Mouse (Mus musculus): ENCODE data around the gene Apeh. TPM values are rescaled to one million over a fixed set of nuclear protein-coding genes. Genes with fewer than 3 reads are reported as not detected.
A peak's percentile ranks its signal among the peaks of the same experiment; 100 is the strongest.
"Not testable (repeated sequence)": the region's sequence is repeated elsewhere in the genome, so short reads cannot be mapped to it uniquely, and the experiment has no call there.

Apeh gene
- polyA plus RNA-seq, 2 experiments = 150 to 153 TPM

DNA sequence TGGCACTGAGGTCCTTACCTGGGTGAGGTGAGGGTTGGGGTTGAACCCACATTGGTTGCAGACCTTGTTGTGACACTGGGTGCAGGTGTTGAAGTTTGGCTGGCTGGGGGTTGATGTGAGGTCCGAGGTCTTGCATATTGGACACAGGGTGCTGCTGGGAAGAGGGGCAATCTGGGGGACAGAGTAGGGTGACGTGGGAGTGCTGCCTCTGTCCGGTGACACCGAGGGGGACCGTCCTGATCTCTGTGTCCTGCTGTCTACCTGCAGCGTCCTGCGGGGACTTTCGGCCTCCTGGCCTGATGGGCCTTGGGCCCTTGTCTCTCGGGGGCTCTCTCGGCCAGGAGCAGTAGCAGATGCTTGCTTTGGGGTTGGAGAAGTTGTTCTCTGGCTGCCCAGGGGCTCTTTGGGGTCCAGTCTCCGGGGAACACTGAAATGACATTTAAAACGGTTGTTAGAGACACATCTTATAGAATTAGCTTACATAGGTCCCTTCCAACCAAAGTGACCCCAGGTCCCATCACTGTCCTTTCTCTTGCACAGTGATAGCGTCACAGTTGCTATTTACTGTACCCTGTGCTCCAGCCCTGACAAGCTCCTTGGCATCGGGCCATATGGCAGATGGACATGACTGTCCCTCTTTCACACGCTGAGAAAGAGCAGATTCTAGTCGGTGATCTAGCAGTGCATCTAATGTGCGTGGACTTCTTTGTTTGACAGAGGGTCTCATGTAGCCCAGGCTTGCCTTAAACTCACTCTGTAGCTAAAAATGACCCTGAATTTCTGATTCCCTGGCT is 45.0 kb upstream of the Apeh start:
- DNase-seq (ENCODE audit: low read depth in 3 of 3, low spot score in 3 of 3) = no peak
- H3K36me3 ChIP-seq (replicated peaks; ENCODE audit: control insufficient read depth, insufficient read depth, low read depth) = no peaks in the 10 kb centered on the region
- 73% methylated on average over 17 of the region's 17 CpGs for WGBS (ENCODE audit: insufficient replicate concordance)

DNA sequence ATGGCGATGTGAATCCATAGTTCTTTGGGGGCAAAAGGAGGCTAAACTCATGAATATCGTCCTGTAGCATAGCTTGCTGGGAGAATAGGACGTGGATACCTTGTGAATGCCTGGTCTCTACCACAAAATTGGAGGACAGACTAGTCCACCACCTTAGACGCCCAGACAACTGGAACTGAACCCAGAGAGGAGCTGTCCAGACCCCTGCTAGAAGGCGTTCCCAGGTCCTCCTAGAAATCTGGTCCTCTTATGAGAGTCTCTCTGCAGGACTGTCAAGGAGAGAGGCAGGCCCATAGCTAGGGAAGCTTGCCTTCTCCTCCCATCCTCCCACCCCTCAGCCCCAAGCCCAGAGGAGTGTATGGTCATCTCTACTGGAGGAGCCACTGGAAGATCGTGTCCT is 43.7 kb upstream of the Apeh start:
- TF ChIP-seq CTCF (IDR thresholded peaks at IDR 0.05; ENCODE audit: low read depth) = no peak
- TF ChIP-seq EP300 (IDR thresholded peaks at IDR 0.05; ENCODE audit: low read depth) = no peak
- WGBS (ENCODE audit: insufficient replicate concordance) = 59% methylated on average over 6 of the region's 6 CpGs
- H3K4me2 ChIP-seq (ENCODE audit: low read depth) = no peak overlapping the region

More for the DNA sequence above, 45.0 kb upstream of the Apeh start:
- Histone ChIP-seq H3K27ac (no peak overlapping the region), H3K4me2 (ENCODE audit: low read depth) (no peak overlapping the region), H3K27me3 (ENCODE audit: control insufficient read depth, insufficient read depth, low read length) (no peaks in the 10 kb centered on the region), H3K9me3 (ENCODE audit: control insufficient read depth, low read length) (no peaks in the 10 kb centered on the region), H3K9ac (replicated peaks) (no peak overlapping the region), H3K4me1 (replicated peaks; ENCODE audit: control insufficient read depth in 2 of 2, insufficient read depth in 2 of 2, low read length in 1 of 2) (no peaks in the 10 kb centered on the region), H3K4me3 (ENCODE audit: insufficient read depth in 1 of 2, low read depth in 2 of 2, low read length in 2 of 2) (no peak overlapping the region)
- TF ChIP-seq EP300 (IDR thresholded peaks at IDR 0.05; ENCODE audit: low read depth) (no peak), CTCF (IDR thresholded peaks at IDR 0.05; ENCODE audit: low read depth) (no peak)
- no peak for ATAC-seq (ENCODE audit: insufficient read depth)

DNA sequence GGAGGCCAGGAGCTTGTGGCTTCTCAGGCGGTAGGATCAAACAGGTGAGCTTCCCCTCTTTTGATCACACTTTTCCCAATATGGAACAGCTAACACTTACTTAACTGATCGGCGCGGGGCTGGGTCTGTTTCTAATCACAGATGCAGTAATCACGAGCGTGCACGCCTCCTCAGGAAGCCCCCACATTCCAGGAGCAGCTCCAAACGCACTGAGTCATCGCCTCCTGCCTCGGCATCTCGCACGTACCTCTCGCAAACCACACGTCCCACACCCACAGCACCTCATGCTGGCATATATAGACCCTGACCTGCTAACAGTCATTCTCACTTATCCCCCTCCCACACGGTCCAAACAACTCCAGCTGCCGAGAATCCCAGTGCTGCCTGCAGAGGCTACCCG is 43.1 kb upstream of the Apeh start:
- no peaks in the 10 kb centered on the region for H3K4me1 ChIP-seq (replicated peaks; ENCODE audit: control insufficient read depth in 2 of 2, insufficient read depth in 2 of 2, low read length in 1 of 2)
- H3K27ac ChIP-seq = no peak overlapping the region
- H3K36me3 ChIP-seq (replicated peaks; ENCODE audit: control insufficient read depth, insufficient read depth, low read depth) = no peaks in the 10 kb centered on the region
- H3K4me3 ChIP-seq (ENCODE audit: insufficient read depth in 1 of 2, low read depth in 2 of 2, low read length in 2 of 2) = no peak overlapping the region
- no peaks in the 10 kb centered on the region for H3K9me3 ChIP-seq (ENCODE audit: control insufficient read depth, low read length)
- no peak overlapping the region for H3K9ac ChIP-seq (replicated peaks)
- WGBS (ENCODE audit: insufficient replicate concordance) = 23% methylated on average over 17 of the region's 17 CpGs
- no peak for TF ChIP-seq CTCF (IDR thresholded peaks at IDR 0.05; ENCODE audit: low read depth)
- TF ChIP-seq EP300 (IDR thresholded peaks at IDR 0.05; ENCODE audit: low read depth) = no peak
- H3K27me3 ChIP-seq (ENCODE audit: control insufficient read depth, insufficient read depth, low read length) = no peaks in the 10 kb centered on the region
- no peak for DNase-seq (ENCODE audit: low read depth in 3 of 3, low spot score in 3 of 3)
- no peak for ATAC-seq (ENCODE audit: insufficient read depth)
- no peak overlapping the region for H3K4me2 ChIP-seq (ENCODE audit: low read depth)

More for the DNA sequence above, 43.7 kb upstream of the Apeh start:
- no peak for DNase-seq (ENCODE audit: low read depth in 3 of 3, low spot score in 3 of 3)
- H3K4me3 ChIP-seq (ENCODE audit: insufficient read depth in 1 of 2, low read depth in 2 of 2, low read length in 2 of 2) = no peak overlapping the region
- H3K4me1 ChIP-seq (replicated peaks; ENCODE audit: control insufficient read depth in 2 of 2, insufficient read depth in 2 of 2, low read length in 1 of 2) = no peaks in the 10 kb centered on the region
- H3K27ac ChIP-seq = no peak overlapping the region
- no peaks in the 10 kb centered on the region for H3K36me3 ChIP-seq (replicated peaks; ENCODE audit: control insufficient read depth, insufficient read depth, low read depth)
- no peak overlapping the region for H3K9ac ChIP-seq (replicated peaks)
- no peaks in the 10 kb centered on the region for H3K9me3 ChIP-seq (ENCODE audit: control insufficient read depth, low read length)
- H3K27me3 ChIP-seq (ENCODE audit: control insufficient read depth, insufficient read depth, low read length) = no peaks in the 10 kb centered on the region
- no peak for ATAC-seq (ENCODE audit: insufficient read depth)

DNA sequence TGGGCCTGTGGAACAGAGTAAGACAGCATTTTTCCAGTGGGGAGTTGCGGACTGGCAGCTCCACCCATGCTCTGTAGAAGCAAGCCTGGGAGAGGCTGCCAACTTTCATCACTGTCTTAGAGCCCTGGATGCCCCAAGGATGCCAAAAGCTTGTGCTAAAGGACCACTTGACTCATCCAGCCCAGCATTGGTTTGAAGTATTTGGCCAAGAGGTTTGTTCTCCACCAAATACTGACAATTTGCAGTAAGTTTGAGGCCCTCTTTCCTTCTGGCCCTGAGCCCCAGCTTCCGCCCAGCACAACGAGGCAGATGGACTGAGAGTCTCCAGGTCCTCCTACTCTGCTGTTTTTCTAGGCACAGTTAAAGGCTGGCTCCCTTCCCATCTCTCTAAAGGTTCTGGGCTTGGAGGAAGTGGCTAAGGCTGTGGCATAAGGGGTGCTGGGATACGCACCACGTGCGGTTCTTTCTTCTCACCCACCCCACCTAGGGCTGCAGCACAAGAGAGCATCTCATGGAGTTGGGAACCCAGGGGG is 42.6 kb upstream of the Apeh start:
- no peak for ATAC-seq (ENCODE audit: insufficient read depth)
- TF ChIP-seq CTCF (IDR thresholded peaks at IDR 0.05; ENCODE audit: low read depth) = no peak
- TF ChIP-seq EP300 (IDR thresholded peaks at IDR 0.05; ENCODE audit: low read depth) = no peak
- 68% methylated on average over 6 of the region's 6 CpGs for WGBS (ENCODE audit: insufficient replicate concordance)
- no peak overlapping the region for H3K4me3 ChIP-seq (ENCODE audit: insufficient read depth in 1 of 2, low read depth in 2 of 2, low read length in 2 of 2)
- no peaks in the 10 kb centered on the region for H3K36me3 ChIP-seq (replicated peaks; ENCODE audit: control insufficient read depth, insufficient read depth, low read depth)
- H3K9ac ChIP-seq (replicated peaks) = no peak overlapping the region
- H3K9me3 ChIP-seq (ENCODE audit: control insufficient read depth, low read length) = no peaks in the 10 kb centered on the region
- H3K27me3 ChIP-seq (ENCODE audit: control insufficient read depth, insufficient read depth, low read length) = no peaks in the 10 kb centered on the region
- no peak overlapping the region for H3K27ac ChIP-seq
- no peaks in the 10 kb centered on the region for H3K4me1 ChIP-seq (replicated peaks; ENCODE audit: control insufficient read depth in 2 of 2, insufficient read depth in 2 of 2, low read length in 1 of 2)
- no peak overlapping the region for H3K4me2 ChIP-seq (ENCODE audit: low read depth)
- no peak for DNase-seq (ENCODE audit: low read depth in 3 of 3, low spot score in 3 of 3)

DNA sequence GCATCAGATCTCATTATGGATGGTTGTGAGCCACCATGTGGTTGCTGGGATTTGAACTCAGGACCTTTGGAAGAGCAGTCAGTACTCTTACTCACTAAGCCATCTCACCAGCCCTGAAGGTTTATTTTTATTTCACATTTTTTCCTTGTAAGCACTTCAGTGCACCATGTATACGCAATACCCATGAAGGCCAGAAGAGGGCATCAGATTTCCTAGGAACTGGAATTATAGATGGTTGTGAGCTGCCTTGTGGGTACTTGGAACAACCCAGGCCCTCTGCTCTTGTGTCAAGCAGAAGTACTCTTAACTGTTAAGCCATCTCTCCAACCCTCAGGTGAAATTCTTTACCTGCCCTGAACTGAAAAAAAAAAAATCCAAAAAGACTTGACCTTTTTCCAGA is 41.8 kb upstream of the Apeh start:
- ATAC-seq (ENCODE audit: insufficient read depth) (no peak), DNase-seq (ENCODE audit: low read depth in 3 of 3, low spot score in 3 of 3) (peak; percentile 26 to 39 (median 29))
- Histone ChIP-seq H3K27ac (no peak overlapping the region), H3K4me3 (ENCODE audit: insufficient read depth in 1 of 2, low read depth in 2 of 2, low read length in 2 of 2) (no peak overlapping the region), H3K9me3 (ENCODE audit: control insufficient read depth, low read length) (no peaks in the 10 kb centered on the region), H3K27me3 (ENCODE audit: control insufficient read depth, insufficient read depth, low read length) (no peaks in the 10 kb centered on the region), H3K36me3 (replicated peaks; ENCODE audit: control insufficient read depth, insufficient read depth, low read depth) (no peaks in the 10 kb centered on the region), H3K4me2 (ENCODE audit: low read depth) (no peak overlapping the region), H3K4me1 (replicated peaks; ENCODE audit: control insufficient read depth in 2 of 2, insufficient read depth in 2 of 2, low read length in 1 of 2) (0 out of 4 replicates have a peak, but pooled peaks cover 0 to 2% of the 10 kb centered on the region in 2 experiments), H3K9ac (replicated peaks) (no peak overlapping the region)
- peak; percentile 72 for TF ChIP-seq CTCF (IDR thresholded peaks at IDR 0.05; ENCODE audit: low read depth)
- TF ChIP-seq EP300 (IDR thresholded peaks at IDR 0.05; ENCODE audit: low read depth) = no peak
- 21% methylated on average over 1 of the region's 1 CpGs for WGBS (ENCODE audit: insufficient replicate concordance)

DNA sequence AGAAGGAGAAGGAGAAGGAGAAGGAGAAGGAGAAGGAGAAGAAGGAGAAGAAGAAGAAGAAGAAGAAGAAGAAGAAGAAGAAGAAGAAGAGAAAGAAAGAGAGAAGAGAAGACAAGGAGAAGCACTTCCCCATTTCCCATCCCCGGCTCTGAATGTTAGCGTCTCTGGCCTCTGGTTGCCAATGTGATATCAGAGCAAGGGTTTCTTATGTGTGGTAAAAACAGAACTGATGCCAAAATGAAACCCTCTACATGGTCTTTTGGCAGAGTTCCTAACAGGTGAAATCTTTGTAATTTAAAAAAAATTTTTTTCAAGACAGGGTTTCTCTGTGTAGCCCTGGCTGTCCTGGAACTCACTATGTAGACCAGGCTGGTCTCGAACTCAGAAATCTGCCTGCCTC is 41.3 kb upstream of the Apeh start:
- H3K4me2 ChIP-seq (ENCODE audit: low read depth); ATAC-seq (ENCODE audit: insufficient read depth): not testable (repeated sequence)
- WGBS (ENCODE audit: insufficient replicate concordance) = 64% methylated on average over 3 of the region's 3 CpGs

More for the DNA sequence above, 41.3 kb upstream of the Apeh start:
- DNase-seq (ENCODE audit: low read depth in 3 of 3, low spot score in 3 of 3); H3K27me3 ChIP-seq (ENCODE audit: control insufficient read depth, insufficient read depth, low read length); H3K36me3 ChIP-seq (replicated peaks; ENCODE audit: control insufficient read depth, insufficient read depth, low read depth); H3K9ac ChIP-seq (replicated peaks); H3K9me3 ChIP-seq (ENCODE audit: control insufficient read depth, low read length); H3K27ac ChIP-seq; H3K4me3 ChIP-seq (ENCODE audit: insufficient read depth in 1 of 2, low read depth in 2 of 2, low read length in 2 of 2); H3K4me1 ChIP-seq (replicated peaks; ENCODE audit: control insufficient read depth in 2 of 2, insufficient read depth in 2 of 2, low read length in 1 of 2): not testable (repeated sequence)

All from liver, embryonic 14.5 days (tissue).